Mouse (Mus musculus) limb, embryonic 15.5 days (tissue): Measurements from ENCODE around the gene Endou. TPM values are rescaled to one million over a fixed set of nuclear protein-coding genes. Genes with fewer than 3 reads are reported as not detected.

ENCODE experiments used
- ATAC-seq: fragments of 200-750 bp; cut with Nextera tagmentation; 2 replicates; pipeline ENCODE4 v1.8.0; 2017; ENCODE audit warnings: low read depth, moderate TSS enrichment; ENCODE audit not compliant: insufficient number of reproducible peaks, low FRiP score, low TSS enrichment
- H3K27ac ChIP-seq: fragments of 300-500 bp; sonication (generic); 2 replicates; pipeline ENCODE4 v1.5.1; 2015; ENCODE audit warnings: moderate library complexity, mild to moderate bottlenecking, inconsistent platforms
- H3K27me3 ChIP-seq: fragments of 300-500 bp; sonication (generic); 2 replicates; pipeline ENCODE4 v1.6.1; 2015; ENCODE audit warnings: inconsistent platforms
- H3K36me3 ChIP-seq: fragments of 300-500 bp; sonication (generic); 2 replicates; pipeline ENCODE4 v1.6.1; 2015; ENCODE audit warnings: inconsistent platforms
- H3K4me1 ChIP-seq: fragments of 300-500 bp; sonication (generic); 2 replicates; pipeline ENCODE4 v1.6.1; 2015; ENCODE audit warnings: inconsistent platforms
- H3K4me2 ChIP-seq: fragments of 300-500 bp; sonication (generic); 2 replicates; pipeline ENCODE4 v1.6.1; 2015; ENCODE audit warnings: mild to moderate bottlenecking, inconsistent platforms
- H3K4me3 ChIP-seq: fragments of 300-500 bp; sonication (generic); 2 replicates; pipeline ENCODE4 v1.5.1; 2015; ENCODE audit warnings: mild to moderate bottlenecking, inconsistent platforms
- H3K9ac ChIP-seq: fragments of 300-500 bp; sonication (generic); 2 replicates; pipeline ENCODE4 v1.6.1; 2015; ENCODE audit warnings: inconsistent platforms
- H3K9me3 ChIP-seq: fragments of 300-500 bp; sonication (generic); 2 replicates; pipeline ENCODE4 v1.6.1; 2016; ENCODE audit warnings: inconsistent platforms
- WGBS: fragments of 180-500 bp; shearing (Covaris S2); methylation state at CpG from one replicate; pipeline ENCODE4 v1.1.7; 2015; 5-methylcytosine and 5-hydroxymethylcytosine counted together
- polyA plus RNA-seq: library from polyadenylated mRNA; unstranded; fragments of >200 nt; fragmentation: Nextera tagmentation; extraction: Ambion mirVana; gene quantifications from 2 replicates; pipeline ENCODE4 v1.2.1, GENCODE M21; 2015

Endou gene
- polyA plus RNA-seq, 1 experiment from 2014 or later, result 60.0 TPM

DNA sequence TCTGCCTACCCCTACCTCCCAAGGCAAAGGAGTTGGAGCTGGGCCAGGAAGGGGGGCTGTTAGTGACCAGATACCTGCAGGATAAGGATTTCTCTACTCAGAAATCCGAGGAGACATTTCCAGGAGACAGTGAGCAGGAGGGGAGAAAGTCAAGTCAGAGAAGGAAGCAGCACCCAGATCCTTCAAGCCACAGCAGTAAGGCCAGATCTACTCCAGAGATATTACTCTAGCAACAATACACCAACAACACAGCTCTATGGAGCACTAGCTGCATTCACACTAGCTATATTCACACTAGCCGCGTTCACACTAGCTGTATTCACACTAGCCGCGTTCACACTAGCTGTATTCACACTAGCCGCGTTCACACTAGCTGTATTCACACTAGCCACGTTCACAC lies 16.1 kb downstream of the Endou start:
- no peaks in the 10 kb centered on the region for H3K9me3 ChIP-seq
- H3K36me3 ChIP-seq, result no peaks in the 10 kb centered on the region
- WGBS, result 89% methylated on average over 8 of the region's 8 CpGs
- H3K4me2 ChIP-seq, result no peak overlapping the region
- peaks cover 2% of the 10 kb centered on the region; the same call in 1 of the 2 replicates for H3K4me1 ChIP-seq
- no peak overlapping the region for H3K9ac ChIP-seq
- no peak overlapping the region for H3K27ac ChIP-seq
- H3K27me3 ChIP-seq, result no peaks in the 10 kb centered on the region
- no peak for ATAC-seq
- no peak overlapping the region for H3K4me3 ChIP-seq

DNA sequence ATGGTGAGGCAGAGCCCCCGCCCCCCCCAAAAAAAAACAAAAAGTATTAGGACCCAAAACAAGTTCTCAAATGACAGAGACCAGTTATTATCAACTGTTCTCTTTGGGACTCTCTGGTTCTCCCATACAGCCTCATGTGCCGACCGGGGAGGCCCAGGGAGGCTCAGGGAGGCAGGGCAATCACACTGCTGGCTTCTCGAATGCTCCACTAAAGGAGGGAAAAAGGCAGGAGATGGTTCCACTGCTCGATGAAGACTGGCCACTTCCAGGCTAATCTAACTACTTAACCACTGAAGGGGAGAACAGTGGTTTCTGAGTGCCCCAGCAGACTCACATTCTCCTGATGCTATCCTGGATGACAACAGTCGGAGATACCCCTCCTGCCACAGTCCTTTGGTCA lies 18.6 kb downstream of the Endou start:
- Histone ChIP-seq H3K4me3 (no peak overlapping the region), H3K9me3 (no peaks in the 10 kb centered on the region), H3K9ac (no peak overlapping the region), H3K27ac (no peak overlapping the region), H3K36me3 (no peaks in the 10 kb centered on the region), H3K4me2 (no peak overlapping the region), H3K27me3 (no peaks in the 10 kb centered on the region), H3K4me1 (peaks cover 2% of the 10 kb centered on the region; the same call in 1 of the 2 replicates)
- no peak for ATAC-seq
- 67% methylated on average over 6 of the region's 6 CpGs for WGBS

DNA sequence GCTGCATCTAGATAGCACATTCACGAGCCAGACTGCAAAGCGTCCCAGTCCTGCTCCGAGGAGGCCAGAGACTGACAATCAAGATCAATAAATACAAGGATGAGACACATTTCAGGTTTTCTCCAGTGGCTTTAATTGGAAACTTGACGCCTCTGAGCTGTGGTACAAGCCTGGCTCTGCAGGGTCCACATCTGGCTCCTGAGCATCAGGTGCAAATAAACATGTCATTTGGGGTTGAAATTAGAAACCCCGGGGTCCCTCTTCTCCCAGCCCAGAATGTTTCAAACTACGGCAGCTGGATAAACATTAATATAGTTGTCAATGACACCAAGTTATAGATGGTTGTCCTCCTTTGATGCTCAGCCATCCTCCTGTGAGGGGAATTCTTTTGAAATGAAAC lies 20.2 kb downstream of the Endou start:
- ATAC-seq, result no peak
- H3K36me3 ChIP-seq, result no peaks in the 10 kb centered on the region
- H3K27ac ChIP-seq, result no peak overlapping the region
- no peaks in the 10 kb centered on the region for H3K27me3 ChIP-seq
- 32% methylated on average over 6 of the region's 6 CpGs for WGBS
- no peaks in the 10 kb centered on the region for H3K9me3 ChIP-seq
- no peak overlapping the region for H3K4me3 ChIP-seq
- no peak overlapping the region for H3K4me2 ChIP-seq
- no peak overlapping the region for H3K9ac ChIP-seq
- peaks cover 2% of the 10 kb centered on the region; the same call in 1 of the 2 replicates for H3K4me1 ChIP-seq

DNA sequence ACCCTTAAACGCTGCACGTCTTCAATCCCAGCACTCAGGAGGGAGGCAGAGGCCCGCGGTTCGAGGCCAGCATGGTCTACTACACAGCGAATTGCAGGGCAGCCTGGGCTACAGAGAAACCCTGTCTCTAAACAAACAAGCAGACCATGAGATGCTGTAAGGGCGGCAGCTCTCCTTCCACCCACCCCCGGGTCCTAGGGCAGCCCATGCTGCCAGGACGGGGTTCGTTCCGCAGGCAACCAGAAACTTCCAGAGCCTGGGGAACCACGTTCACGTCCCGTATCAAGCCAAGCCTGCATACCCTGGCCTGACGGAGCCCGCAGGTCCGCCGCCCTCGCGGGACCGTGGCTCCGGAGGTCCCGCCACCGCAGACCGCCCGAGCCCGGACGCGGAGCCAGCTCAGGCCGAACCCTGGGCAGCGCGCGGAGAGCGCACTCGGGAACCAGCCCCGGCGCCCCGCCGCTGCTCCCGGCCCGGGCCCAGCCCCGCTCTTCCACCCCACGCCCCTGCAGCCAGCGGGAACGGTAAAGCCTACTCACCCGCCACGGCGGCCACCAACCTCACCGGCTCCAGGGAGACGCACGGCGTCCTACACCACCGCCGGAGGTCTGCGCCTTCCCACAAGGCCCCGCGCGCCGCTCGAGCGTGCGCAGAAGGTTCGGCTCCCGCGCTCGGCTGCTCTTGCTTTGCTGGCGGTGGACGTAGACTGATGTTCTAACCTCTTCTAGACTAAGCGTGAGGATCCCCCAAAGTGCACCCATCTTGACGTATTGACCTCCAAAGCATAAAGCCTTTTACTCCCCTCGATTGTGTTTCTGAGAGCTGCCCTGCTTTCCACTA lies 25.7 kb downstream of the Endou start, which contains the start of gene Rpap3:
Gene Rpap3, minus strand, starts transcription at position 615 of the 840 bp plus-strand sequence.
- Histone ChIP-seq H3K27ac (peak within 1 kb of the TSS; percentile 67), H3K9ac (peak within 1 kb of the TSS; percentile 88), H3K4me3 (peak within 1 kb of the TSS; percentile 86), H3K36me3 (peaks cover 25% of the 10 kb centered on the region), H3K4me2 (peak within 1 kb of the TSS; percentile 69), H3K27me3 (no peaks in the 10 kb centered on the region), H3K4me1 (peaks cover 14% of the 10 kb centered on the region), H3K9me3 (no peaks in the 10 kb centered on the region)
- ATAC-seq, result peak; percentile 87
- under 1% methylated on average over 71 of the region's 71 CpGs for WGBS

DNA sequence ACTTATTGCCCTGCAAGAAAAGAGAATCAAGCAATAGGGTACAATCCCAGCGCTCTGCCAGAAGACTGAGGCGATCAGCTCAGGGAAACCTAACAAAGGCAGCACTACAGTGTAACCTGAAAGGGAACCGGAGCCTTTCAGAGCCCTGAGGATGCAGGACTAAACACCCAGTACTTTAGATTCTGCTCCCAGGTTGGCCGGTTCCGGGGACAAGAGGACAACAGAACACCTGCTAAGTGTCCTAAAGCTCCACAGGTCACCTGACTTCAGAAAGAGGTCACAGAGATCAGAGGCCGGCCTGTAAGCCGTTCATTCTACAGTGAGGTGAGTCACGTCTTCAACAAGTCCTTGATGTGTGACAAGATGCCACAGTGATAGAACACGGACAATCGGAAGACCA lies 34.5 kb downstream of the Endou start:
- Histone ChIP-seq H3K36me3 (peaks cover 91% of the 10 kb centered on the region), H3K27me3 (no peaks in the 10 kb centered on the region), H3K4me3 (no peak overlapping the region), H3K27ac (no peak overlapping the region), H3K4me2 (no peak overlapping the region), H3K4me1 (no peaks in the 10 kb centered on the region), H3K9me3 (no peaks in the 10 kb centered on the region), H3K9ac (no peak overlapping the region)
- 89% methylated on average over 10 of the region's 10 CpGs for WGBS
- no peak for ATAC-seq

- Histone ChIP-seq H3K27me3 (no peaks in the 10 kb centered on the region), H3K9ac (no peak overlapping the region), H3K36me3 (peaks cover 80% of the 10 kb centered on the region), H3K9me3 (no peaks in the 10 kb centered on the region), H3K4me1 (no peaks in the 10 kb centered on the region), H3K27ac (no peak overlapping the region), H3K4me3 (no peak overlapping the region), H3K4me2 (no peak overlapping the region)
- ATAC-seq, result no peak
- WGBS, result 88% methylated on average over 5 of the region's 5 CpGs
Observed at GRCm38 (mm10) chr15:97693411-97693810, 37.7 kb downstream of the Endou start.

GRCm38 (mm10) chr15:97684118-97684517 lies 47.0 kb downstream of the Endou start:
- no peaks in the 10 kb centered on the region for H3K4me1 ChIP-seq
- WGBS, result 91% methylated on average over 9 of the region's 9 CpGs
- no peak overlapping the region for H3K4me2 ChIP-seq
- H3K27me3 ChIP-seq, result no peaks in the 10 kb centered on the region
- H3K4me3 ChIP-seq, result no peak overlapping the region
- no peak for ATAC-seq
- peaks cover 83% of the 10 kb centered on the region for H3K36me3 ChIP-seq
- no peak overlapping the region for H3K27ac ChIP-seq
- no peaks in the 10 kb centered on the region for H3K9me3 ChIP-seq
- no peak overlapping the region for H3K9ac ChIP-seq

DNA sequence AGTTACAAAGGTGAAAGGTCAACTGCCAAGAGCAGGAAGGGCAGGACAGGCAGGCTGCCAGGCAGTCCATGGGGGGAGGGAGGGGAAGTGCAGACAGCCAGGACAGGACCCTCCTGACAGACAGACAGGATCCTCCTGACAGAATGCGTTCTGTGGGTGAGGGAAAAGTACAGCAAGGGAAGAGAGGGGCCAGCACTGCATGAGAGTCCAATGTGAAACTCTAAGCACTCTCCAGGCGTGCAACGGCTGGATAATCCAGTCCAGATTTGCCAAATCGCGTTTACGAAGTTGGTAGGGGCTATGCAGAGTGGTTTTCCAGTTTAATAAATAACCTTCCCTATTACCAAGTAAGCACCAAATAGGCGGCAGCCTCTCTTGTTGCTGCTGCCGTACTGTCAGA lies 49.1 kb downstream of the Endou start:
- peaks cover 82% of the 10 kb centered on the region for H3K36me3 ChIP-seq
- H3K4me3 ChIP-seq, result no peak overlapping the region
- ATAC-seq, result no peak
- no peak overlapping the region for H3K4me2 ChIP-seq
- no peaks in the 10 kb centered on the region for H3K4me1 ChIP-seq
- H3K27ac ChIP-seq, result no peak overlapping the region
- no peak overlapping the region for H3K9ac ChIP-seq
- no peaks in the 10 kb centered on the region for H3K9me3 ChIP-seq
- no peaks in the 10 kb centered on the region for H3K27me3 ChIP-seq
- 67% methylated on average over 8 of the region's 8 CpGs for WGBS

DNA sequence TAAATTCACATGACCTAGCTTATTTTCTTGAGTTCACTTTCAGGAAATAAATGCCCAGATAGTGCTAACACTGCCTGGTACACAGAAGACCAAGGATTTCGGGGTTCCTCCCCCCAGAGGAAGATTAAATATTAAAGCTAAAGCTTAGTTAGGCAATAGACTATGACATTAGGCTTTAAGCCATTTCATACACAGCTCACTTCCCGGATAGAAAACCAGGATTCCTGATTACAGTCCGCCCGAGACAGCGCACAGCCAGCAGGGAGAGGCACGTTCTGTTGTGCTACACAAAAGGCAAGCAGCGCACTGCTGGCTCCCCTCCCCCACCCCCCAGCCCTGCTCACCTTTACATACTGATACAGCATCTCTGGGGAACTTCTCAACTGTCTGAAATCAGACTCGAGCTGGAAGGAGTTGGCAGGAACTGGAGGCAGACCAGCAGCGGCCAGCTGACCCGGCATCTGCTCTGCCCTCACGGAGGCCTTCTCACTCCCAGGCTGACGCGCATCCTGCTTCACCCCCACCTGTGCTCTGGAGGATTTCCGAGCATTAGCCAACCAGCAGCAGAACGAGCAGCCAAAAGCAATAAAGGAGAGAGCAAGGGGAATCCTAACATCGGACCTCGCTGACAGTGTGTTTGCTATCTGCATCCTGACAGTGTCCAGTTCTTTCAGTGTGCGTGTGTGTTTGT lies 51.0 kb downstream of the Endou start:
- ATAC-seq, result no peak
- Histone ChIP-seq H3K36me3 (peaks cover 80% of the 10 kb centered on the region), H3K4me2 (no peak overlapping the region), H3K4me3 (no peak overlapping the region), H3K27me3 (no peaks in the 10 kb centered on the region), H3K4me1 (no peaks in the 10 kb centered on the region), H3K27ac (no peak overlapping the region), H3K9ac (no peak overlapping the region), H3K9me3 (no peaks in the 10 kb centered on the region)
- 78% methylated on average over 18 of the region's 18 CpGs for WGBS

DNA sequence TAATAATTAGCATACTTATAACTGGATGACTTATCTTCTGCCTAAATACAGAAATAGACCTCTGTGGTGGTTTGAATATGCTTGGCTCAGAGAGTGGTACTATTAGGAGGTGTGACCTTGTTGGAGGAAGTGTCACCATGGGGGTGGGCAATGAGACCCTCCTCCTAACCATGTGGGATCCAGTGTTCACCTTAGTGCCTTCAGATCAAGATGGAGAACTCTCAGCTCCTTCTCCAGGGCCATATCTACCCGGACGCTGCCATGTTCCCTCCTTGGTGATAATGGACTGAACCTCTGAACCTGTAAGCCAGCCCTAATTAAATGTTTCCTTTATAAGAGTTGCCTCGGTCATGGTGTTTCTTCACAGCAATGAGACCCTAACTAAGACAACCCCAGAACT lies 53.8 kb downstream of the Endou start:
- H3K27ac ChIP-seq, result no peak overlapping the region
- H3K4me3 ChIP-seq, result no peak overlapping the region
- 91% methylated on average over 3 of the region's 3 CpGs for WGBS
- no peak overlapping the region for H3K9ac ChIP-seq
- no peak overlapping the region for H3K4me2 ChIP-seq
- H3K9me3 ChIP-seq, result no peaks in the 10 kb centered on the region
- peaks cover 71% of the 10 kb centered on the region for H3K36me3 ChIP-seq
- H3K27me3 ChIP-seq, result no peaks in the 10 kb centered on the region
- H3K4me1 ChIP-seq, result no peaks in the 10 kb centered on the region; the same call in 1 of the 2 replicates
- ATAC-seq, result no peak

DNA sequence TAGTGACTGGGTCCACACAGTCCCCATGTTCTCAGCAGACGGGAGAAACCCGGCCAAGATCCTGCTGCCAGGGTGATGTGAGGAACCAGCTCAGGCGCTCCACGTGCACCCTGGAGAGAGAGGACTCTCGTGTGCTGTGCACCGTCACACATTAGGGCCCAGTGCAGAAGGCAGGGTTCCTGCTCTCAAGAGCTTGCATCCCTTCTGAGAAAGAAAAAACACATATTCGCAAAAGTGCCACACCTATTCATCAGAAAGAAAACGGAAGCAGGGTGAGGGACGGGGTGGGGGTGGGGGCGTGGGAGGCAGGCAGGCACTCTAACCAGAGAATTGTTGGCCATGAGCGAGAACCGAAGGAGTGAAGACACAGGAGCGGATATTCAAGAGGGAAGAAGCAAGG lies 55.2 kb downstream of the Endou start:
- 87% methylated on average over 13 of the region's 13 CpGs for WGBS
- H3K36me3 ChIP-seq, result peaks cover 59% of the 10 kb centered on the region

GRCm38 (mm10) chr15:97674423-97674822 lies 56.7 kb downstream of the Endou start:
- H3K4me1 ChIP-seq, result no peaks in the 10 kb centered on the region; the same call in 1 of the 2 replicates
- ATAC-seq, result no peak
- no peak overlapping the region for H3K4me2 ChIP-seq
- WGBS, result 95% methylated on average over 4 of the region's 4 CpGs
- H3K9ac ChIP-seq, result no peak overlapping the region
- H3K9me3 ChIP-seq, result no peaks in the 10 kb centered on the region
- H3K27ac ChIP-seq, result no peak overlapping the region
- H3K36me3 ChIP-seq, result peaks cover 48% of the 10 kb centered on the region
- no peak overlapping the region for H3K4me3 ChIP-seq
- no peaks in the 10 kb centered on the region for H3K27me3 ChIP-seq

More for the DNA sequence above, 55.2 kb downstream of the Endou start:
- H3K27me3 ChIP-seq, result no peaks in the 10 kb centered on the region
- H3K9me3 ChIP-seq, result no peaks in the 10 kb centered on the region
- H3K4me3 ChIP-seq, result no peak overlapping the region
- no peak overlapping the region for H3K27ac ChIP-seq
- no peak for ATAC-seq
- H3K9ac ChIP-seq, result no peak overlapping the region
- no peak overlapping the region for H3K4me2 ChIP-seq
- no peaks in the 10 kb centered on the region; the same call in 1 of the 2 replicates for H3K4me1 ChIP-seq
